Mouse (Mus musculus): ENCODE measurements around the gene Zfp651.

DNA sequence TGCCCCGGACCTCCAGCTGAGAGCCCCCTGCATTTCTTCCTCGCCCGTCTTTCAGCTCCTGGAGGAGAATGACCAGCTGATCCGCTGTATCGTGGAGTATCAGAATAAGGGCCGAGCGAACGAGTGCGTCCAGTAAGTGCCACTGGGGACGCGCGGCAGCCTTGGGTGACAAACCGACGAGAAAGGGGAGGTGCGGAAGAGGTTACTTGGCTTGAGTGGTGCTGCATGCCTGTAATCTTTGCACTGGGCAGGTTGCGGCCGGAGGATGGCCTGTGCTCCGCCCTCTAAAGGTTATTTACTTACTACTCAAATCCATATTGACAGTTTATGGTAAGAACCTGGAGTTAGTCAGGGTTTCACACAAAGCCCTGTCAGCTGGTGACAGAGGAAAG is 48.5 kb upstream of the Zfp651 start:
- TF ChIP-seq CTCF (IDR thresholded peaks at IDR 0.05; ENCODE audit: low read depth, low read length) (no peak), POLR2A (IDR thresholded peaks at IDR 0.05; ENCODE audit: borderline replicate concordance, low read depth, low read length) (no peak)

Measured in bone marrow macrophage, adult 2 months (primary cell).